Mouse (Mus musculus) limb, embryonic 14.5 days (tissue): Measurements from ENCODE around the gene Jup. TPM values are rescaled to one million over a fixed set of nuclear protein-coding genes. Genes with fewer than 3 reads are reported as not detected.
A peak's percentile ranks its signal among the peaks of the same experiment; 100 is the strongest.
"Not testable (repeated sequence)": the region's sequence is repeated elsewhere in the genome, so short reads cannot be mapped to it uniquely, and the experiment has no call there.

Source experiments
- ATAC-seq: fragments of 200-750 bp; cut with Nextera tagmentation; 2 replicates; pipeline ENCODE4 v1.8.0; 2017; ENCODE audit warnings: low read depth, moderate number of reproducible peaks, moderate TSS enrichment; ENCODE audit not compliant: low FRiP score
- DNase-seq: peaks from one replicate; pipeline ENCODE4 v3.0.0-alpha.2; 2015; ENCODE audit warnings: low spot score
- H3K27ac ChIP-seq: fragments of 300-500 bp; sonication (generic); replicated peaks from 2 replicates; pipeline ENCODE4 v1.5.1; 2014; ENCODE audit warnings: low read depth, mild to moderate bottlenecking, low read length, moderate library complexity, mixed read lengths
- H3K27me3 ChIP-seq: fragments of 300-500 bp; sonication (generic); 2 replicates; pipeline ENCODE4 v1.6.1; 2014; ENCODE audit warnings: low read length, mixed read lengths; ENCODE audit not compliant: control insufficient read depth, insufficient read depth
- H3K36me3 ChIP-seq: fragments of 300-500 bp; sonication (generic); 2 replicates; pipeline ENCODE4 v1.6.1; 2014; ENCODE audit warnings: mild to moderate bottlenecking, low read length, moderate library complexity, mixed read lengths; ENCODE audit not compliant: control insufficient read depth, insufficient read depth
- H3K4me1 ChIP-seq: fragments of 300-500 bp; sonication (generic); 2 replicates; pipeline ENCODE4 v1.6.1; 2014; ENCODE audit warnings: antibody characterized with exemption, low read length, mixed read lengths; ENCODE audit not compliant: control insufficient read depth, insufficient read depth
- H3K4me2 ChIP-seq: fragments of 300-500 bp; sonication (generic); replicated peaks from 2 replicates; pipeline ENCODE4 v1.6.1; 2014; ENCODE audit warnings: low read depth, mild to moderate bottlenecking, low read length, moderate library complexity; ENCODE audit not compliant: severe bottlenecking
- H3K4me3 ChIP-seq: fragments of 300-500 bp; sonication (generic); replicated peaks from 2 replicates; pipeline ENCODE4 v1.5.1; 2014; ENCODE audit warnings: low read length
- H3K9ac ChIP-seq: fragments of 300-500 bp; sonication (generic); 2 replicates; pipeline ENCODE4 v1.6.1; 2014; ENCODE audit warnings: mild to moderate bottlenecking, low read depth, low read length, moderate library complexity; ENCODE audit not compliant: severe bottlenecking
- H3K9me3 ChIP-seq: fragments of 300-500 bp; sonication (generic); 2 replicates; pipeline ENCODE4 v1.6.1; 2016; ENCODE audit warnings: low read length; ENCODE audit not compliant: control insufficient read depth
- POLR2A ChIP-seq: fragments of 200-500 bp; IDR thresholded peaks from 2 replicates; pipeline ENCODE4 v1.8.0; 2012; ENCODE audit warnings: inconsistent platforms, mild to moderate bottlenecking, moderate library complexity, borderline replicate concordance; ENCODE audit not compliant: insufficient read depth, insufficient read length; ENCODE audit errors: extremely low read depth
- WGBS: fragments of 180-500 bp; shearing (Covaris S2); extraction: QIAGEN DNeasy Blood & Tissue Kit; methylation state at CpG from one replicate; pipeline ENCODE4 v1.1.7; 2014; 5-methylcytosine and 5-hydroxymethylcytosine counted together
- microRNA-seq: library from miRNA; unstranded; fragments of <30 nt; microRNA quantifications from one replicate; pipeline ENCODE4, GENCODE M21; 2016
- polyA plus RNA-seq, 2 experiments: library from polyadenylated mRNA; depleted of rRNA in 1 of 2; stranded (reverse) in 1 of 2; unstranded in 1 of 2; fragments of >200 nt; fragmentation: Nextera tagmentation in 1 of 2; extraction: Ambion mirVana in 1 of 2; gene quantifications; 2 replicates each; pipeline versions ENCODE4 v1.2.1 to v1.2.3; 2012 to 2014

Gene Jup
- polyA plus RNA-seq, 2 experiments = 111 to 159 TPM

- Histone ChIP-seq H3K27ac (peak overlapping the region; percentile 96), H3K4me3 (peak overlapping the region; percentile 82), H3K4me2 (peak overlapping the region; percentile 72), H3K36me3 (peaks cover 19% of the 10 kb centered on the region), H3K9ac (peak overlapping the region; percentile 95)
- WGBS = 17% methylated on average over 11 of the region's 11 CpGs
- ATAC-seq, H3K9me3 ChIP-seq, H3K4me1 ChIP-seq, DNase-seq, H3K27me3 ChIP-seq: not testable (repeated sequence)
Measured at GRCm38 (mm10) chr11:100320701-100321410, 76.7 kb downstream of the Jup start.

GRCm38 (mm10) chr11:100320172-100320630, 77.4 kb downstream of the Jup start:
- no peak for TF ChIP-seq POLR2A
- Histone ChIP-seq H3K4me3 (peak overlapping the region; percentile 82), H3K4me1 (no peaks in the 10 kb centered on the region), H3K9me3 (no peaks in the 10 kb centered on the region), H3K4me2 (peak overlapping the region; percentile 72), H3K27me3 (no peaks in the 10 kb centered on the region), H3K36me3 (peaks cover 19% of the 10 kb centered on the region), H3K9ac (peak overlapping the region; percentile 95), H3K27ac (peak overlapping the region; percentile 96)
- ATAC-seq (peak; percentile 86), DNase-seq (peak; percentile 95)
- WGBS = 0% methylated on average over 25 of the region's 40 CpGs

- peak within 1 kb of the TSS; percentile 82 for H3K4me3 ChIP-seq
- H3K4me1 ChIP-seq = no peaks in the 10 kb centered on the region
- H3K27me3 ChIP-seq = no peaks in the 10 kb centered on the region
- peak; percentile 91 for ATAC-seq
- peak; percentile 82; the same call in 1 of the 2 replicates for TF ChIP-seq POLR2A
- H3K27ac ChIP-seq = peak within 1 kb of the TSS; percentile 96
- peaks cover 19% of the 10 kb centered on the region for H3K36me3 ChIP-seq
- WGBS = under 1% methylated on average over 41 of the region's 58 CpGs
- DNase-seq = peak; percentile 100
- H3K9ac ChIP-seq = peak within 1 kb of the TSS; percentile 95
- peak within 1 kb of the TSS; percentile 72 for H3K4me2 ChIP-seq
- H3K9me3 ChIP-seq = no peaks in the 10 kb centered on the region
Measured at GRCm38 (mm10) chr11:100319492-100320171, 77.9 kb downstream of the Jup start, which contains the start of gene Eif1. Eif1 (plus strand) TSS chr11:100319885.

Small RNAs within 50 kb of the gene (microRNA-seq; reads per million reads assigned to microRNA genes)
- not detected for gene Gm27374

Other genes starting within 250 kb of the Jup start
- 30.3 and 74.0 TPM in 2 replicates for gene Krt19, start 249.1 kb downstream of the Jup start, polyA plus RNA-seq (2012; rRNA removed)
- 89.1 and 105 TPM in 2 replicates for gene Krt19, start 249.1 kb downstream of the Jup start, polyA plus RNA-seq (2014; fragmentation: Nextera tagmentation; extraction: Ambion mirVana)
- gene Krt9, start 204.5 kb downstream of the Jup start, polyA plus RNA-seq (2012; rRNA removed) = 0.24 and 0.39 TPM in 2 replicates
- not detected in 2 replicates for gene Krt9, start 204.5 kb downstream of the Jup start, polyA plus RNA-seq (2014; fragmentation: Nextera tagmentation; extraction: Ambion mirVana)
- gene Krt14, start 190.2 kb downstream of the Jup start, polyA plus RNA-seq (2012; rRNA removed) = 238 and 293 TPM in 2 replicates
- gene Krt14, start 190.2 kb downstream of the Jup start, polyA plus RNA-seq (2014; fragmentation: Nextera tagmentation; extraction: Ambion mirVana) = 480 and 495 TPM in 2 replicates
- gene Krt16, start 148.9 kb downstream of the Jup start, polyA plus RNA-seq (2012; rRNA removed) = 0.24 and 0.26 TPM in 2 replicates
- gene Krt16, start 148.9 kb downstream of the Jup start, polyA plus RNA-seq (2014; fragmentation: Nextera tagmentation; extraction: Ambion mirVana) = 0.29 and 0.61 TPM in 2 replicates
- gene Krt17, start 136.7 kb downstream of the Jup start, polyA plus RNA-seq (2012; rRNA removed) = 22.1 and 28.1 TPM in 2 replicates
- gene Krt17, start 136.7 kb downstream of the Jup start, polyA plus RNA-seq (2014; fragmentation: Nextera tagmentation; extraction: Ambion mirVana) = 75.5 and 78.5 TPM in 2 replicates
- gene Krt42, start 127.9 kb downstream of the Jup start, polyA plus RNA-seq (2012; rRNA removed) = 0.06 and 0.08 TPM in 2 replicates
- not detected in 2 replicates for gene Krt42, start 127.9 kb downstream of the Jup start, polyA plus RNA-seq (2014; fragmentation: Nextera tagmentation; extraction: Ambion mirVana)
- 229 and 342 TPM in 2 replicates for gene Eif1, start 77.9 kb downstream of the Jup start, polyA plus RNA-seq (2012; rRNA removed)
- 1,852 and 1,886 TPM in 2 replicates for gene Eif1, start 77.9 kb downstream of the Jup start, polyA plus RNA-seq (2014; fragmentation: Nextera tagmentation; extraction: Ambion mirVana)
- gene Gast, start 63.4 kb downstream of the Jup start, polyA plus RNA-seq (2012; rRNA removed) = 0.36 and 0.74 TPM in 2 replicates
- gene Gast, start 63.4 kb downstream of the Jup start, polyA plus RNA-seq (2014; fragmentation: Nextera tagmentation; extraction: Ambion mirVana) = 0.47 and 0.50 TPM in 2 replicates
- 3.8 and 4.4 TPM in 2 replicates for gene Hap1, start 41.6 kb downstream of the Jup start, polyA plus RNA-seq (2012; rRNA removed)
- 1.4 and 1.6 TPM in 2 replicates for gene Hap1, start 41.6 kb downstream of the Jup start, polyA plus RNA-seq (2014; fragmentation: Nextera tagmentation; extraction: Ambion mirVana)
- 120 and 160 TPM in 2 replicates for gene P3h4, start 17.1 kb upstream of the Jup start, polyA plus RNA-seq (2012; rRNA removed)
- 92.1 and 95.2 TPM in 2 replicates for gene P3h4, start 17.1 kb upstream of the Jup start, polyA plus RNA-seq (2014; fragmentation: Nextera tagmentation; extraction: Ambion mirVana)
- gene Fkbp10, start 17.9 kb upstream of the Jup start, polyA plus RNA-seq (2012; rRNA removed) = 251 and 316 TPM in 2 replicates
- 179 and 187 TPM in 2 replicates for gene Fkbp10, start 17.9 kb upstream of the Jup start, polyA plus RNA-seq (2014; fragmentation: Nextera tagmentation; extraction: Ambion mirVana)
- gene Nt5c3b, start 44.0 kb upstream of the Jup start, polyA plus RNA-seq (2012; rRNA removed) = 131 and 140 TPM in 2 replicates
- 138 and 147 TPM in 2 replicates for gene Nt5c3b, start 44.0 kb upstream of the Jup start, polyA plus RNA-seq (2014; fragmentation: Nextera tagmentation; extraction: Ambion mirVana)
- 1.9 and 2.5 TPM in 2 replicates for gene Klhl10, start 44.2 kb upstream of the Jup start, polyA plus RNA-seq (2012; rRNA removed)
- gene Klhl10, start 44.2 kb upstream of the Jup start, polyA plus RNA-seq (2014; fragmentation: Nextera tagmentation; extraction: Ambion mirVana) = 0.74 and 1.0 TPM in 2 replicates
- 5.5 and 5.8 TPM in 2 replicates for gene Klhl11, start 75.0 kb upstream of the Jup start, polyA plus RNA-seq (2012; rRNA removed)
- gene Klhl11, start 75.0 kb upstream of the Jup start, polyA plus RNA-seq (2014; fragmentation: Nextera tagmentation; extraction: Ambion mirVana) = 11.5 and 12.5 TPM in 2 replicates
- 108 and 118 TPM in 2 replicates for gene Acly, start 130.2 kb upstream of the Jup start, polyA plus RNA-seq (2012; rRNA removed)
- 156 and 159 TPM in 2 replicates for gene Acly, start 130.2 kb upstream of the Jup start, polyA plus RNA-seq (2014; fragmentation: Nextera tagmentation; extraction: Ambion mirVana)
- gene Ttc25, start 147.8 kb upstream of the Jup start, polyA plus RNA-seq (2012; rRNA removed) = 0.42 and 0.55 TPM in 2 replicates
- gene Ttc25, start 147.8 kb upstream of the Jup start, polyA plus RNA-seq (2014; fragmentation: Nextera tagmentation; extraction: Ambion mirVana) = 0.14 and 0.40 TPM in 2 replicates
- 15.9 and 17.0 TPM in 2 replicates for gene Cnp, start 177.1 kb upstream of the Jup start, polyA plus RNA-seq (2012; rRNA removed)
- 21.3 and 26.0 TPM in 2 replicates for gene Cnp, start 177.1 kb upstream of the Jup start, polyA plus RNA-seq (2014; fragmentation: Nextera tagmentation; extraction: Ambion mirVana)
- gene Nkiras2, start 221.5 kb upstream of the Jup start, polyA plus RNA-seq (2012; rRNA removed) = 68.7 and 90.5 TPM in 2 replicates
- 76.4 and 82.9 TPM in 2 replicates for gene Nkiras2, start 221.5 kb upstream of the Jup start, polyA plus RNA-seq (2014; fragmentation: Nextera tagmentation; extraction: Ambion mirVana)
- 179 and 225 TPM in 2 replicates for gene Dnajc7, start 222.4 kb upstream of the Jup start, polyA plus RNA-seq (2012; rRNA removed)
- 73.3 and 74.1 TPM in 2 replicates for gene Dnajc7, start 222.4 kb upstream of the Jup start, polyA plus RNA-seq (2014; fragmentation: Nextera tagmentation; extraction: Ambion mirVana)